Mouse (Mus musculus) kidney, embryonic 14.5 days (tissue): ENCODE measurements around the gene Gm17584. TPM values are rescaled to one million over a fixed set of nuclear protein-coding genes. Genes with fewer than 3 reads are reported as not detected.
"Not testable (repeated sequence)": the region's sequence is repeated elsewhere in the genome, so short reads cannot be mapped to it uniquely, and the experiment has no call there.

Experiments
- ATAC-seq: fragments of 200-750 bp; cut with Nextera tagmentation; 2 replicates; pipeline ENCODE4 v1.8.0; 2017; ENCODE audit warnings: moderate number of reproducible peaks, mild to moderate bottlenecking, moderate TSS enrichment, moderate library complexity; ENCODE audit not compliant: low FRiP score, low TSS enrichment
- H3K27ac ChIP-seq: fragments of 300-500 bp; sonication (generic); 2 replicates; pipeline ENCODE4 v1.5.1; 2014; ENCODE audit warnings: low read depth, mild to moderate bottlenecking, low read length, moderate library complexity, mixed read lengths
- H3K27me3 ChIP-seq: fragments of 300-500 bp; sonication (generic); 2 replicates; pipeline ENCODE4 v1.6.1; 2014; ENCODE audit warnings: mild to moderate bottlenecking, low read length; ENCODE audit not compliant: control insufficient read depth, insufficient read depth
- H3K36me3 ChIP-seq: fragments of 300-500 bp; sonication (generic); 2 replicates; pipeline ENCODE4 v1.6.1; 2014; ENCODE audit warnings: low read length, mixed read lengths; ENCODE audit not compliant: control insufficient read depth, insufficient read depth
- H3K4me1 ChIP-seq: fragments of 300-500 bp; sonication (generic); 2 replicates; pipeline ENCODE4 v1.6.1; 2014; ENCODE audit warnings: low read length, mixed read lengths; ENCODE audit not compliant: control insufficient read depth, insufficient read depth
- H3K4me2 ChIP-seq: fragments of 300-500 bp; sonication (generic); replicated peaks from 2 replicates; pipeline ENCODE4 v1.6.1; 2014; ENCODE audit warnings: low read depth, mild to moderate bottlenecking, low read length
- H3K4me3 ChIP-seq: fragments of 300-500 bp; sonication (generic); 2 replicates; pipeline ENCODE4 v1.5.1; 2014; ENCODE audit warnings: mild to moderate bottlenecking, low read length
- H3K9ac ChIP-seq: fragments of 300-500 bp; sonication (generic); 2 replicates; pipeline ENCODE4 v1.6.1; 2014; ENCODE audit warnings: low read depth, mild to moderate bottlenecking, low read length, moderate library complexity
- H3K9me3 ChIP-seq: fragments of 300-500 bp; sonication (generic); 2 replicates; pipeline ENCODE4 v1.6.1; 2016; ENCODE audit warnings: low read length; ENCODE audit not compliant: control insufficient read depth
- WGBS: fragments of 180-500 bp; shearing (Covaris S2); extraction: QIAGEN DNeasy Blood & Tissue Kit; methylation state at CpG from one replicate; pipeline ENCODE4 v1.1.7; 2014; 5-methylcytosine and 5-hydroxymethylcytosine counted together
- polyA plus RNA-seq: library from polyadenylated mRNA; unstranded; fragments of >200 nt; fragmentation: Nextera tagmentation; extraction: Ambion mirVana; gene quantifications from 2 replicates; pipeline ENCODE4 v1.2.1, GENCODE M21; 2014

The Gm17584 gene
- polyA plus RNA-seq, result not detected in 2 replicates

GRCm38 (mm10) chrX:124500263-124500662, at the start of gene Gm17584:
Gm17584 (plus strand) TSS chrX:124500563.
- ATAC-seq, H3K36me3 ChIP-seq, H3K27me3 ChIP-seq, H3K9ac ChIP-seq, H3K9me3 ChIP-seq, H3K4me1 ChIP-seq, H3K4me3 ChIP-seq, H3K27ac ChIP-seq, H3K4me2 ChIP-seq: not testable (repeated sequence)
- no CpG with 5 or more reads among the region's 4 CpGs for WGBS

Other genes starting within 250 kb of the Gm17584 start
- not detected in 2 replicates for gene Gm17469, start 129.3 kb downstream of the Gm17584 start, polyA plus RNA-seq